Comparison of ENCODE assay signal across 8 mouse cellular contexts in the genomic region with DNA sequence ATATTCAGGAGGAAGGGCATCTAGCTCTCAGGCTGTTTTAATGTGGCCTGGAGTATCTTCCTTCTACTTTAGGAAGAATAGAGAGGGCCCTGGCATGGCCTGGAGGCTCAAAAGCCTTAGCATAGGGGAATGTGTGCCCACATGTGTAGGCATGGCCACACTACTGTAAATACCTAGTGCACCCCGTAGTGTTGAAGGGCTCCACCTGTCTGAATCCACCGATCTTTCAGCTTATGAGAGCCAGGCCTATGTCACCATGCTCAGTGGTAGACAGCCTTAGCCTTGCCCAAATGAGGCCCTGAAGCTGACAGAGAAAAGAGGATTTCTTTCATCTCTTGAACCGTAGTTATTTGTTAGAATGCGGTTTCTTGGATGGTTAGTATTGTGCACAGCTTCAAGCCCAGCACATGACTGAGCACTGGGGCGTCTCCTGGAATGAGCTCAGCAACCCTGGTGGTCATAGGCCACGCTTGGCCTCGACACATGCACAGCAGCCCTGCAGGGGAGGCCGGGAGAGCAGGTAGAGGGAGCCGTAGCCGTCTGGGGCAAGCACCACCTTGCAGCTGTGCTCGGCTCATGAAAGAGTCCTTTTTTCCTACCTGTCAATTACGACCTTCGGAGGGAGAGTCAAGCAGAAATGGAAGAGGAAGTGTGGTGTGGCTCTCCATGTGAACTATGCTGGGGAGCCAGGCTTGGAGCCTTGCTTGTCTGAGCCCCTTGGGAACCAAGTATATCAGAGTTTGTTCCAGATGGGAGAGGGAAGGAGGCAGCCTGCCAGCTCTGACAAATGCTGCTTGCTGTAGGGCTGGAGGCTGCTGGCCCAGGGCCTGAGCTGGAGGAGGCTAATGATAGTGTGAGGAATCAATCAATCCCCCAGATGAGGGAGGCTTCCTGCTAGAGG. TPM values are rescaled to one million over a fixed set of nuclear protein-coding genes. Genes with fewer than 3 reads are reported as not detected.
DNase-seq lines count a peak whose midpoint lies in the region; ATAC-seq and TF ChIP-seq lines count a peak whose summit lies in the region.

No protein-coding gene starts in this region.

- ATAC-seq in hindbrain, embryonic 11.5 days (ENCODE audit: low FRiP score) = peak; percentile 72; the same call in 1 of the 2 replicates
- no peak for ATAC-seq in megakaryocyte, adult 5-6 weeks (ENCODE audit: poor library complexity, severe bottlenecking)

- no peak overlapping the region for H3K4me3 ChIP-seq in CH12.LX (replicated peaks in 1 of 3; ENCODE audit: low read depth in 2 of 3, low read length in 2 of 3, poor library complexity in 1 of 3)
- H3K4me3 ChIP-seq in hindbrain, embryonic 11.5 days (ENCODE audit: low read depth, low read length) = no peak overlapping the region
- no peak overlapping the region for H3K4me3 ChIP-seq in lung, adult 2 months (replicated peaks; ENCODE audit: extremely low read depth, low read depth, low read length)

- H3K4me1 ChIP-seq in CH12.LX (ENCODE audit: control insufficient read depth in 1 of 2, insufficient read depth in 2 of 2) = peaks cover 12 to 45% of the 10 kb centered on the region in 2 experiments
- no peaks in the 10 kb centered on the region; the same call in 1 of the 2 replicates for H3K4me1 ChIP-seq in hindbrain, embryonic 11.5 days (replicated peaks; ENCODE audit: control insufficient read depth, insufficient read depth, low read length)
- peaks cover 16% of the 10 kb centered on the region for H3K4me1 ChIP-seq in lung, adult 2 months (ENCODE audit: control insufficient read depth, insufficient read depth, low read length)

- peaks cover 0 to 51% of the 10 kb centered on the region in 2 experiments for H3K36me3 ChIP-seq in CH12.LX (replicated peaks in 1 of 2; ENCODE audit: control insufficient read depth in 1 of 2, insufficient read depth in 1 of 2, low read length in 1 of 2)
- no peaks in the 10 kb centered on the region for H3K36me3 ChIP-seq in hindbrain, embryonic 11.5 days (ENCODE audit: control insufficient read depth, insufficient read depth, low read length)

- no peak overlapping the region for H3K27ac ChIP-seq in CH12.LX (ENCODE audit: insufficient read depth, low read depth)
- H3K27ac ChIP-seq in hindbrain, embryonic 11.5 days (ENCODE audit: low read depth, low read length) = peak overlapping the region; percentile 43; the same call in 1 of the 2 replicates

- WGBS in hindbrain, embryonic 11.5 days = 52% methylated on average over 13 of the region's 13 CpGs
- 50% methylated on average over 13 of the region's 13 CpGs for WGBS in lung, adult 2 months

- no peak for DNase-seq in CH12.LX (ENCODE audit: extremely low read depth)
- peak; percentile 95 for DNase-seq in brain, adult 2 months (ENCODE audit: low read depth, low spot score)
- peak; percentile 84 for DNase-seq in gastrocnemius, adult 18-20 months (ENCODE audit: low spot score)
- DNase-seq in hindbrain, embryonic 11.5 days (ENCODE audit: low spot score) = no peak
- DNase-seq in layer of hippocampus, adult 9-10 months (ENCODE audit: low spot score) = peak; percentile 84
- DNase-seq in lung, adult 2 months = peak; percentile 44
- DNase-seq in right cerebral cortex, adult 18-20 months = peak; percentile 92

- in situ Hi-C loops in CH12.LX (cut with MboI; ENCODE audit: low pct_ligation_motif_present, low pct_unique_long_range_greater_than_20kb, low sequenced_read_pairs) = no loop called here

- TF ChIP-seq EP300 in CH12.LX (IDR thresholded peaks at IDR 0.05; ENCODE audit: low read length) = peak; percentile 38; the same call in 1 of the 2 replicates

- H3K9me3 ChIP-seq in CH12.LX (replicated peaks; ENCODE audit: low read length) = no peaks in the 10 kb centered on the region
- no peaks in the 10 kb centered on the region for H3K9me3 ChIP-seq in hindbrain, embryonic 11.5 days (ENCODE audit: control insufficient read depth, low read length)

- TF ChIP-seq CTCF in CH12.LX (conservative IDR thresholded peaks at IDR 0.05 in 1 of 2, IDR thresholded peaks at IDR 0.05 in 1 of 2; ENCODE audit: low read depth in 2 of 2, low read length in 2 of 2) = peak in 1 of 2 experiments; percentile 6; a peak in 1 of 4 replicates
- no peak for TF ChIP-seq CTCF in lung, adult 2 months (IDR thresholded peaks at IDR 0.05; ENCODE audit: insufficient read depth, low read length)

- H3K27me3 ChIP-seq in CH12.LX (replicated peaks) = no peaks in the 10 kb centered on the region
- no peaks in the 10 kb centered on the region for H3K27me3 ChIP-seq in hindbrain, embryonic 11.5 days (ENCODE audit: control insufficient read depth, insufficient read depth, low read length)

- H3K9ac ChIP-seq in CH12.LX (ENCODE audit: insufficient read depth, low read depth) = no peak overlapping the region
- no peak overlapping the region for H3K9ac ChIP-seq in hindbrain, embryonic 11.5 days (ENCODE audit: low read depth, low read length)

- no peak for TF ChIP-seq RAD21 in CH12.LX (IDR thresholded peaks at IDR 0.05; ENCODE audit: low read depth, low read length)

- no peak overlapping the region for H3K4me2 ChIP-seq in CH12.LX (ENCODE audit: insufficient read depth, low read depth, poor library complexity, severe bottlenecking)
- H3K4me2 ChIP-seq in hindbrain, embryonic 11.5 days (replicated peaks; ENCODE audit: low read depth, low read length) = no peak overlapping the region

- H3K79me2 ChIP-seq in CH12.LX (replicated peaks; ENCODE audit: control insufficient read depth, extremely low read depth, insufficient read depth, poor library complexity, severe bottlenecking) = no peaks in the 10 kb centered on the region

- TF ChIP-seq POLR2A in CH12.LX (IDR thresholded peaks at IDR 0.05; ENCODE audit: low read depth, low read length) = no peak
- TF ChIP-seq POLR2A in lung, adult 2 months (IDR thresholded peaks at IDR 0.05; ENCODE audit: borderline replicate concordance, extremely low read depth, low read depth, low read length) = no peak

- dilution Hi-C loops in CH12.LX (cut with MboI; ENCODE audit: extremely low pct_ligation_motif_present, extremely low pct_unique_long_range_greater_than_20kb, low sequenced_read_pairs) = no loop called here

TF ChIP-seq in CH12.LX, 34 proteins besides CTCF, POLR2A, EP300 and RAD21:
- no peak for TF ChIP-seq ZKSCAN1 (IDR thresholded peaks at IDR 0.05; ENCODE audit: borderline replicate concordance, low read depth, low read length)
- no peak for TF ChIP-seq E2F4 (IDR thresholded peaks at IDR 0.05; ENCODE audit: insufficient replicate concordance, low read depth, low read length)
- no peak for TF ChIP-seq ZC3H11A (IDR thresholded peaks at IDR 0.05; ENCODE audit: low read depth, low read length)
- no peak for TF ChIP-seq POLR2AphosphoS2 (IDR thresholded peaks at IDR 0.05; ENCODE audit: low read depth, low read length)
- no peak for TF ChIP-seq IRF4 (IDR thresholded peaks at IDR 0.05; ENCODE audit: low read depth, low read length)
- no peak for TF ChIP-seq SMC3 (IDR thresholded peaks at IDR 0.05; ENCODE audit: low read depth, low read length)
- TF ChIP-seq BHLHE40 (IDR thresholded peaks at IDR 0.05; ENCODE audit: low read depth, low read length) = peak; percentile 54
- TF ChIP-seq JUN (IDR thresholded peaks at IDR 0.05; ENCODE audit: insufficient read depth, low read depth, low read length) = no peak
TF ChIP-seq in CH12.LX: peak in this region for 1.

RNA-seq across cellular contexts. Expression of gene St6gal1, which starts 15.8 kb away (rescaled TPM):
- total RNA-seq in CH12.LX (2012; rRNA removed) (60.6 and 64.5 TPM in 2 replicates), CH12.LX (2014; rRNA removed) (56.8 and 67.8 TPM in 2 replicates)
- 156 and 168 TPM in 2 replicates for polyA plus RNA-seq in CH12.LX (2012; ENCODE audit: insufficient read length, low read depth)
- 1 to 10 TPM; 3.6 to 4.7 TPM for total RNA-seq in gastrocnemius, adult 18-20 months (2021)
- 32.7 and 34.1 TPM in 2 replicates for polyA plus RNA-seq in hindbrain, embryonic 11.5 days (2014; fragmentation: Nextera tagmentation; extraction: Ambion mirVana)
- polyA plus RNA-seq in lung, adult 2 months (2012; rRNA removed) = 22.1 and 28.0 TPM in 2 replicates
- total RNA-seq in megakaryocyte, adult 5-6 weeks (2015) = 2.4 and 2.8 TPM in 2 replicates
- 2.3 and 3.3 TPM in 2 replicates for total RNA-seq in megakaryocyte, adult 5-6 weeks (2017)

Comparison
In these comparisons a context has a peak if more than half of its experiments do, and no peak if none do; other contexts are left out.
1. DNase-seq: peak in brain, adult 2 months (single experiment), gastrocnemius, adult 18-20 months (single experiment), layer of hippocampus, adult 9-10 months (single experiment), lung, adult 2 months (single experiment) and right cerebral cortex, adult 18-20 months (single experiment); none in CH12.LX (single experiment) and hindbrain, embryonic 11.5 days (single experiment).
2. RNA of gene St6gal1, which starts 15.8 kb away (total RNA-seq): 56.8 to 67.8 TPM in CH12.LX; 3.6 to 4.7 TPM in gastrocnemius, adult 18-20 months and 2.3 to 3.3 TPM in megakaryocyte, adult 5-6 weeks; every median in the first group is over 10 times any median in the second.